Mouse (Mus musculus): Measurements from ENCODE around the gene Gnai3. TPM values are rescaled to one million over a fixed set of nuclear protein-coding genes. Genes with fewer than 3 reads are reported as not detected.

Gene Gnai3
- polyA plus RNA-seq, 1 experiment, result 29.5 TPM

DNA sequence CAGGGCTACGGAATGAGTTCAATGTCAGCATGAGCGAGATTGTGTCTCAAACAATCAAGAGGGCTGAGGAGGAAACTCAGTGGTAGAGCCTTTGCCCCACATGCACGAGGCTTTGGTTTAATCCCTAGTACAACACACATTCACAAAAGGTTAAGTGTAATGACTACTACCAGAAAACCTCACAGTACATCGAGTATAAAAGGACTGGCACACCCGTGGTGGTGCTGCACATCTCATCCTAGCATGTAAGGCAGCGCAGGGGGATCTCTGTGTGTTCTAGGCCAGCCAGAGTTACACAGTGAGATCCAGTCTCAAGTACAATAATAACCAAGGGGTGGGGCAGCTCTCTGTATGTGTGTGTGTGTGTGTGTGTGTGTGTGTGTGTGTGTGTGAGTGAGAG is 28.5 kb downstream of the Gnai3 start:
- H3K4me1 ChIP-seq (ENCODE audit: control insufficient read depth, insufficient read depth, low read length), result peaks cover 6% of the 10 kb centered on the region
- TF ChIP-seq POLR2A (IDR thresholded peaks at IDR 0.05; ENCODE audit: borderline replicate concordance, extremely low read depth, low read depth, low read length) (no peak), CTCF (IDR thresholded peaks at IDR 0.05; ENCODE audit: insufficient read depth, low read length) (no peak)
- H3K4me3 ChIP-seq (replicated peaks; ENCODE audit: extremely low read depth, low read depth, low read length), result no peak overlapping the region
- no peak for DNase-seq
- WGBS, result 90% methylated on average over 6 of the region's 6 CpGs

DNA sequence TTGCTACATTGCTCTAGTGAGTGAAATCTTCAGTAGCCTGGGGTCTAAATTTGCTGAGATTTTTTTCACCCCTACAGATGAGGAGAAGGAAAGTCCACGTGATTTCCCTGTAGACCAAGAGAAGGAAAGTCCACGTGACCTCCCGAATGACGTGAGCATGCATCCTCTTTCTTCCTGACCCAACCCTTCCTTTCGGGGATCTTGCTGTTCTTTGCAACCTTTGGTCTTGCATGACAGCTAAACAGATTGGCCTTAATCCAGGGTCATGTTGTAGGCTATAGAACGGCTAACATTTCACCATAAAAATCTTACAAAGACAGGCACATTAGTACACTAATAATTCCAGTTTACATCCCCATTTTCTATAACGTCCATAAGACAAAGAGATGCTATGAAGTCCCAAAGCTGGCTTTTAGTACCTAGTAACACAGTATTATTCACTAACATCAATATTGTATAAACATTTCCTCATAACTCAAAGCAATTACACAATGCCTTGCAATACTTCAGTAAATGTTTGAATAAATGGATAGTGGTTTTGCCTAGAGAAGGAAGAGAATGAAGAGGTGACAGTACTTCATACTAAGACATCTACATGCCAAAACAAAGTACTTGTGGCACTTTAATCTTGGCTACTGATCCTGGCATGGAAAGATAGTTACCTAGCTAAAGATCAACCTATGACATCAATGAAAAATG is 32.2 kb downstream of the Gnai3 start:
- H3K4me1 ChIP-seq (ENCODE audit: control insufficient read depth, insufficient read depth, low read length), result peaks cover 13% of the 10 kb centered on the region
- 52% methylated on average over 7 of the region's 7 CpGs for WGBS
- no peak for TF ChIP-seq CTCF (IDR thresholded peaks at IDR 0.05; ENCODE audit: insufficient read depth, low read length)
- TF ChIP-seq POLR2A (IDR thresholded peaks at IDR 0.05; ENCODE audit: borderline replicate concordance, extremely low read depth, low read depth, low read length), result no peak
- H3K4me3 ChIP-seq (replicated peaks; ENCODE audit: extremely low read depth, low read depth, low read length), result no peak overlapping the region
- DNase-seq, result no peak

DNA sequence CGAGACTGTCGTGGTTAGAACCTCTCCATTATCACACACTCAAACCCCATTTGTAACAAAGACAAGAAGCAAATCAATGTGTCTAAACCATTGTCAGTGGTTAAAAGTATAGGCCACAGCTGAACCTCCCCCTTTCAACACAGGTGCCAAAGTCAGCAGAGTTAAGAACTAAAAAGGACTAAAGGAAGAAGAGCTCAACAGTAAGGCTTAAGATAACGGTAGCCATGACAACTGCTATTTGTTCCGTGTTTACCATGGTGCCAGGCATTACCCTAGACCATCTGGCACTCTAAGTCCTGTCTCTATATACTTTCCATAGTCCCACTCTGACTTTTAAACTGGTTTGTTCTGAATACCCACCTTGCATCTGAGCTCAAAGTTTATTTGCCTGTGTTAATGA is 33.3 kb downstream of the Gnai3 start:
- TF ChIP-seq CTCF (IDR thresholded peaks at IDR 0.05; ENCODE audit: insufficient read depth, low read length), result no peak
- TF ChIP-seq POLR2A (IDR thresholded peaks at IDR 0.05; ENCODE audit: borderline replicate concordance, extremely low read depth, low read depth, low read length), result no peak
- H3K4me3 ChIP-seq (replicated peaks; ENCODE audit: extremely low read depth, low read depth, low read length), result no peak overlapping the region
- peaks cover 13% of the 10 kb centered on the region for H3K4me1 ChIP-seq (ENCODE audit: control insufficient read depth, insufficient read depth, low read length)
- no peak for DNase-seq
- WGBS, result 75% methylated on average over 4 of the region's 4 CpGs

DNA sequence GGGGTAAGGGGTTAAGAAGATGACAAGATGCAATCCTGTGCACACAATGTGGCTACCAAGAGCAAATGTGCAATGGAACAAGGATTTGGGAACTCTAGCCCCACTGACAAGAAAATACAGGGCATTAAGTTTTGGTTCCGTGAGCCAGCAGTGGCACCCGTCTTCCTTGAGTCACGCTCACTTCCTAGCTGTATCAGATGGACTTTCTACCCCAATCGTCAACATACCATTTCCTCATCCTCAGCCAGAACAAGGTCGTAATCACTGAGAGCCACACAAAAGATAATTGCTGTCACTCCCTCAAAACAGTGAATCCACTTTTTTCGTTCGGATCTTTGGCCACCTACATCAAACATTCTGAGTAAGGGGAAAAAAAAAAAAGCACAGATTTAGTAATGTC is 33.7 kb downstream of the Gnai3 start:
- no peak for DNase-seq
- Histone ChIP-seq H3K4me1 (ENCODE audit: control insufficient read depth, insufficient read depth, low read length) (peaks cover 13% of the 10 kb centered on the region), H3K4me3 (replicated peaks; ENCODE audit: extremely low read depth, low read depth, low read length) (no peak overlapping the region)
- TF ChIP-seq CTCF (IDR thresholded peaks at IDR 0.05; ENCODE audit: insufficient read depth, low read length) (no peak), POLR2A (IDR thresholded peaks at IDR 0.05; ENCODE audit: borderline replicate concordance, extremely low read depth, low read depth, low read length) (no peak)
- WGBS, result 52% methylated on average over 7 of the region's 7 CpGs

DNA sequence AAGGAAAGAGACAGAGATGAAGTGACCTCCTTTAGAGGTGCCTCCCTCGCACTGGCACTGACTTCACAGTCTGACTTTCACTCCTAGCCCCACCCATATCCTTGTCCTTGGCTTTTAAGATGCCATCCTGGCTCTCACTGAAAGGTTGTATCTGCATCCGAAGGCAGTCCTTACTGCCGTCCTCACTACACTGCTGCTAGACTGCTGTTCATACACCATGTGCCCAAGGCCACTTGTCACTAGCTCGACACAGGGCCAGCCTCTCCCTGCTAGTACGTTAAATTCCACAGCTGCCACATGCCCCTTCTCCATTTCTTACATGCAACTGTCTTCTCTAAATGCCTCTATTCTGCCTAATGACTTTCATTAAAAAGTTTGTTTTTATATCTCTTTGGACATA is 34.6 kb downstream of the Gnai3 start:
- peaks cover 13% of the 10 kb centered on the region for H3K4me1 ChIP-seq (ENCODE audit: control insufficient read depth, insufficient read depth, low read length)
- no peak for DNase-seq
- WGBS, result 64% methylated on average over 5 of the region's 5 CpGs
- no peak overlapping the region for H3K4me3 ChIP-seq (replicated peaks; ENCODE audit: extremely low read depth, low read depth, low read length)
- no peak for TF ChIP-seq POLR2A (IDR thresholded peaks at IDR 0.05; ENCODE audit: borderline replicate concordance, extremely low read depth, low read depth, low read length)
- no peak for TF ChIP-seq CTCF (IDR thresholded peaks at IDR 0.05; ENCODE audit: insufficient read depth, low read length)

DNA sequence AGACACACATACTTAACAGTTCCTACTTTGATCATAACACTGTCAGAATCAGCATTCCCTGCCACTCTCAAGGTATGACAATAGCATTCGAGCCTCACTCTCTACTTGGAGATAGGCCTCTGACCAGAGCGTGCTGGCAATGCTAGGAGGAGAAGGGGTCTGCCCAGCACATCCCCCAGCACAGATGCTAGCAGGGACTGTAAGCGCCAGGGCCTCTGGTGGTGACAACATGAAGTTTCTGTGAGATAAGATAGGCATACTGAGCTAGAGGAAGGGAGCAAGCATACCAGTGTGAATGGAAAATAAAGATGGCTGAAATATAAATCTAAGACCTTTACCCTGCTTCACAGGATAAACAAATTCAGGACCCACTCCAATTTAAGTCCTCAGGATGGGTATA is 40.7 kb downstream of the Gnai3 start:
- TF ChIP-seq POLR2A (IDR thresholded peaks at IDR 0.05; ENCODE audit: borderline replicate concordance, extremely low read depth, low read depth, low read length) (no peak), CTCF (IDR thresholded peaks at IDR 0.05; ENCODE audit: insufficient read depth, low read length) (no peak)
- Histone ChIP-seq H3K4me3 (replicated peaks; ENCODE audit: extremely low read depth, low read depth, low read length) (no peak overlapping the region), H3K4me1 (ENCODE audit: control insufficient read depth, insufficient read depth, low read length) (no peaks in the 10 kb centered on the region)
- 83% methylated on average over 3 of the region's 3 CpGs for WGBS
- DNase-seq, result no peak

DNA sequence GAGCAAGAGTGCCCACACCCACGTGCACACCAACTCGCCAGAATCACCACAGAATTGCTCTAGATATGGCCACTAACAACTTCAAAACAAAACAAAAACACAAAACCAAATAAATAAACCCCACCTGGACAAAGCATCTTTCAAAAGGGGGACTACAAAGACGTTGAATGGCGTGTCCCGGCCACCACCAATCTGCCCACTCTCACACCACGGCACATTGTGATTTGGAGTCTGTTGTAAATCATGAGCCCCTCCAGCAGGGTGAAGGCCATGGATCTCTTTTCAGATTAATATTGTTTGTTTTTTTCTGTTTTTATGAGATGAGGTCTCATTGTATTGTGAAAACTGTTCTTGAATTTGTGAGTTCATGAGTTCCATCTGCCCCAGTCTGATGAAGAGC is 43.9 kb downstream of the Gnai3 start:
- 84% methylated on average over 6 of the region's 6 CpGs for WGBS

DNA sequence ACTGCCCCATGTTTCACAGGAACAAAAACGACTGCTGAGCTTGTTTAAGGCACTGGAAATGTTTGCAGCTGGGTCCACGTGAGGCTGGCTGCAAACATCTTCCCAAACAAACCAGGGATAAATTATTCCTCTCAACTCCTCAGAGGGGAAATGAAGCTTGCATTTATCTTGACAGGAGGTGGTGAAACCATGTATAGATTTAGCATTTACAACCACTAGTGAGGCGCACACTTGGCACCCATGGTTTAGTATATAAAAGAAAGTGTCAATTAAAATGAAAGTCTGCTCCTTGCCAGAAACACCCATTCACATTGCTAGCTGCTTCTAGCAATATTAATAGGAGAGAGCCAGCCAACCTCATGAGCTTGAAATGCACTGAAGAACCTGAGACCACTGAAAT is 44.4 kb downstream of the Gnai3 start:
- no peak for TF ChIP-seq CTCF (IDR thresholded peaks at IDR 0.05; ENCODE audit: insufficient read depth, low read length)
- no peak for TF ChIP-seq POLR2A (IDR thresholded peaks at IDR 0.05; ENCODE audit: borderline replicate concordance, extremely low read depth, low read depth, low read length)
- Histone ChIP-seq H3K4me3 (replicated peaks; ENCODE audit: extremely low read depth, low read depth, low read length) (no peak overlapping the region), H3K4me1 (ENCODE audit: control insufficient read depth, insufficient read depth, low read length) (no peaks in the 10 kb centered on the region)
- DNase-seq, result no peak
- 42% methylated on average over 3 of the region's 3 CpGs for WGBS

More for the DNA sequence above, 43.9 kb downstream of the Gnai3 start:
- Histone ChIP-seq H3K4me1 (ENCODE audit: control insufficient read depth, insufficient read depth, low read length) (no peaks in the 10 kb centered on the region), H3K4me3 (replicated peaks; ENCODE audit: extremely low read depth, low read depth, low read length) (no peak overlapping the region)
- TF ChIP-seq POLR2A (IDR thresholded peaks at IDR 0.05; ENCODE audit: borderline replicate concordance, extremely low read depth, low read depth, low read length) (no peak), CTCF (IDR thresholded peaks at IDR 0.05; ENCODE audit: insufficient read depth, low read length) (no peak)
- DNase-seq, result no peak

DNA sequence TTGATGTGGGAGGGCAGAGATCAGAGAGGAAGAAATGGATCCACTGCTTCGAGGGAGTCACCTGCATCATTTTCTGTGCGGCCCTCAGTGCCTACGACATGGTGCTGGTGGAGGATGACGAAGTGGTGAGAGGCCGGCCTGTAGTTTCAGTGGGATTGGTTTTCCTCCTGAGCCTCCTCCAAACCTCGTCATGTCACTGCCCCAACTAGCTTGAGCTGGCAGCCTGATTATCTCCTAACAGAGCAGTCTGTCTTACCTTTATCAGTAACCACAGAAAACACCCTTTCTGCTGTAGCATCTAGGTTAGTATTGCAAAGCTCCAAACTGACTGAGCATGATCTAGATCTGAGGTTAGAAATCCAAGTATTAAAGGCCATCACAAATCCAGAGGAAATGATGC is 47.6 kb downstream of the Gnai3 start:
- WGBS, result 72% methylated on average over 6 of the region's 6 CpGs
- Histone ChIP-seq H3K4me3 (replicated peaks; ENCODE audit: extremely low read depth, low read depth, low read length) (no peak overlapping the region), H3K4me1 (ENCODE audit: control insufficient read depth, insufficient read depth, low read length) (no peaks in the 10 kb centered on the region)
- no peak for DNase-seq
- TF ChIP-seq CTCF (IDR thresholded peaks at IDR 0.05; ENCODE audit: insufficient read depth, low read length), result no peak
- TF ChIP-seq POLR2A (IDR thresholded peaks at IDR 0.05; ENCODE audit: borderline replicate concordance, extremely low read depth, low read depth, low read length), result no peak

DNA sequence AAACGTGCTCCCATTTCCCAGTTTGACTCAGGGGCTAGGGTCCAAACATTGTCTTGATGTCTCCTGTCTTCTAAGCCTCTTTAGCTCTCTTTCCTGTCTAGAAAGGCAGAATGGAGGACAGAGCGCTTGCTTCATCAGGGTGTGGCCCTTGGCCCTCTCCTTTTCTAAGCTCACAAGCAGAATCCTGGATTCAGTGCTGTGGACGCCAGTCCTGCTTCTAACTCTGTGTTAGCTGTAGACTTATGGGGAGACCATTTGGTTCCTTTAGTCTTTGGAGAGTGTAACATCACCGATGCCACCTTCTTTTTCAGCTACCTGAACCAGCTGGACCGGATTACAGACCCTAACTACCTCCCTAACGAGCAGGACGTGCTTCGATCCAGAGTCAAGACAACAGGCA is 48.3 kb downstream of the Gnai3 start:
- DNase-seq, result no peak
- TF ChIP-seq CTCF (IDR thresholded peaks at IDR 0.05; ENCODE audit: insufficient read depth, low read length) (no peak), POLR2A (IDR thresholded peaks at IDR 0.05; ENCODE audit: borderline replicate concordance, extremely low read depth, low read depth, low read length) (no peak)
- no peak overlapping the region for H3K4me3 ChIP-seq (replicated peaks; ENCODE audit: extremely low read depth, low read depth, low read length)
- WGBS, result 86% methylated on average over 8 of the region's 8 CpGs
- H3K4me1 ChIP-seq (ENCODE audit: control insufficient read depth, insufficient read depth, low read length), result no peaks in the 10 kb centered on the region

Data from lung, adult 2 months (tissue).